Comparison of ENCODE assay signal across 8 mouse cellular contexts in genomic region chr2:104849276-104849990, GRCm38 (mm10). TPM values are rescaled to one million over a fixed set of nuclear protein-coding genes. Genes with fewer than 3 reads are reported as not detected.
DNase-seq lines count a peak whose midpoint lies in the region; ATAC-seq and TF ChIP-seq lines count a peak whose summit lies in the region.

Gene Prrg4 (minus strand): TSS chr2:104849876.

- H3K9ac ChIP-seq in forebrain, embryonic 13.5 days, result peak within 1 kb of the TSS; percentile 57; the same call in 1 of the 2 replicates
- H3K9ac ChIP-seq in lung, embryonic 16.5 days (ENCODE audit: low read length), result peak within 1 kb of the TSS; percentile 69

- H3K4me1 ChIP-seq in forebrain, embryonic 13.5 days, result peaks cover 9% of the 10 kb centered on the region
- H3K4me1 ChIP-seq in lung, embryonic 16.5 days (replicated peaks; ENCODE audit: control insufficient read depth, insufficient read depth, low read length), result peaks cover 10% of the 10 kb centered on the region; the same call in 1 of the 2 replicates

- H3K27ac ChIP-seq in forebrain, embryonic 13.5 days, result no peak within 1 kb of the TSS
- no peak within 1 kb of the TSS for H3K27ac ChIP-seq in lung, embryonic 16.5 days (ENCODE audit: low read length)

- peak within 1 kb of the TSS; percentile 98 for H3K4me2 ChIP-seq in forebrain, embryonic 13.5 days
- peak within 1 kb of the TSS; percentile 97 for H3K4me2 ChIP-seq in lung, embryonic 16.5 days (ENCODE audit: low read depth, low read length)

- peak; percentile 70 for DNase-seq in CD4-positive, CD25-positive, alpha-beta regulatory T cell, adult 2 months (ENCODE audit: low read depth, low spot score)
- peak; percentile 65 for DNase-seq in brain, embryonic 14.5 days (ENCODE audit: low read depth)
- DNase-seq in heart, postnatal 14 days, result peak; percentile 70 to 75
- DNase-seq in kidney, postnatal 4 days, result peak; percentile 81 to 88
- DNase-seq in ovary, adult 18-20 months (ENCODE audit: low spot score), result peak; percentile 49
- DNase-seq in thymus, adult 18-20 months, result peak; percentile 54 to 65

- ATAC-seq in forebrain, embryonic 13.5 days, result peak; percentile 70
- peak; percentile 91 for ATAC-seq in lung, embryonic 16.5 days (ENCODE audit: low read depth)

- no peaks in the 10 kb centered on the region for H3K9me3 ChIP-seq in forebrain, embryonic 13.5 days (replicated peaks)
- no peaks in the 10 kb centered on the region for H3K9me3 ChIP-seq in lung, embryonic 16.5 days (ENCODE audit: control insufficient read depth, low read length)

- intact Hi-C loops in heart, postnatal 14 days (cut with DNase I), result no loop called here

- TF ChIP-seq POLR2A in brain, embryonic 14.5 days (IDR thresholded peaks at IDR 0.05; ENCODE audit: borderline replicate concordance, extremely low read depth, insufficient read depth, insufficient read length, poor library complexity, severe bottlenecking), result no peak

- no peaks in the 10 kb centered on the region for H3K36me3 ChIP-seq in forebrain, embryonic 13.5 days (ENCODE audit: poor library complexity, severe bottlenecking)
- H3K36me3 ChIP-seq in lung, embryonic 16.5 days (ENCODE audit: control insufficient read depth, insufficient read depth, low read length), result no peaks in the 10 kb centered on the region

- no peak for TF ChIP-seq CTCF in brain, embryonic 14.5 days (IDR thresholded peaks at IDR 0.05; ENCODE audit: borderline replicate concordance, extremely low read depth, insufficient read depth, insufficient read length)

- H3K27me3 ChIP-seq in forebrain, embryonic 13.5 days, result peaks cover 35% of the 10 kb centered on the region
- H3K27me3 ChIP-seq in lung, embryonic 16.5 days (ENCODE audit: control insufficient read depth, insufficient read depth, low read depth, low read length), result peaks cover 2% of the 10 kb centered on the region

- under 1% methylated on average over 62 of the region's 62 CpGs for WGBS in forebrain, embryonic 13.5 days
- under 1% methylated on average over 58 of the region's 62 CpGs for WGBS in lung, embryonic 16.5 days

- H3K4me3 ChIP-seq in forebrain, embryonic 13.5 days, result peak within 1 kb of the TSS; percentile 56
- H3K4me3 ChIP-seq in lung, embryonic 16.5 days (ENCODE audit: low read length), result peak within 1 kb of the TSS; percentile 64

RNA-seq across cellular contexts. Expression of gene Prrg4, which starts in this region (rescaled TPM):
- 0.20 and 0.55 TPM in 2 replicates for polyA plus RNA-seq in brain, embryonic 14.5 days (2012; rRNA removed)
- 0.45 and 0.52 TPM in 2 replicates for polyA plus RNA-seq in forebrain, embryonic 13.5 days (2015; fragmentation: Nextera tagmentation; extraction: Ambion mirVana)
- 1 to 10 TPM; 1.5 to 2.0 TPM for total RNA-seq in heart, postnatal 14 days (2021)
- polyA plus RNA-seq in lung, embryonic 16.5 days (2015; fragmentation: Nextera tagmentation; extraction: Ambion mirVana), result 2.1 and 2.6 TPM in 2 replicates

Comparison
In these comparisons a context has a peak if more than half of its experiments do, and no peak if none do; other contexts are left out.
1. Peak in DNase-seq in brain, embryonic 14.5 days; RNA of the gene not detected or under 1 TPM.
2. Peak in ATAC-seq, H3K4me3 ChIP-seq, H3K9ac ChIP-seq and H3K4me2 ChIP-seq in forebrain, embryonic 13.5 days; RNA of the gene not detected or under 1 TPM.